Mouse (Mus musculus): Measurements from ENCODE around the gene March8.

Gene March8

GRCm38 (mm10) chr6:116371500-116371899, 33.7 kb downstream of the March8 start:
- DNase-seq (ENCODE audit: low read depth, low spot score) = no peak

- no peak for DNase-seq (ENCODE audit: low read depth, low spot score)
Measured at GRCm38 (mm10) chr6:116374136-116374535, 36.3 kb downstream of the March8 start.

GRCm38 (mm10) chr6:116374618-116375017, 36.8 kb downstream of the March8 start:
- no peak for DNase-seq (ENCODE audit: low read depth, low spot score)

- no peak for DNase-seq (ENCODE audit: low read depth, low spot score)
Measured at GRCm38 (mm10) chr6:116378892-116379291, 41.1 kb downstream of the March8 start.

- no peak for DNase-seq (ENCODE audit: low read depth, low spot score)
Measured at GRCm38 (mm10) chr6:116380157-116380556, 42.3 kb downstream of the March8 start.

GRCm38 (mm10) chr6:116381605-116382004, 43.8 kb downstream of the March8 start:
- no peak for DNase-seq (ENCODE audit: low read depth, low spot score)

GRCm38 (mm10) chr6:116383582-116383981, 45.8 kb downstream of the March8 start:
- DNase-seq (ENCODE audit: low read depth, low spot score) = no peak

- no peak for DNase-seq (ENCODE audit: low read depth, low spot score)
Measured at GRCm38 (mm10) chr6:116385194-116386044, 47.6 kb downstream of the March8 start.

- no peak for DNase-seq (ENCODE audit: low read depth, low spot score)
Measured at GRCm38 (mm10) chr6:116386045-116386415, 48.2 kb downstream of the March8 start.

GRCm38 (mm10) chr6:116386506-116386905, 48.7 kb downstream of the March8 start:
- no peak for DNase-seq (ENCODE audit: low read depth, low spot score)

- no peak for DNase-seq (ENCODE audit: low read depth, low spot score)
Measured at GRCm38 (mm10) chr6:116388068-116388467, 50.2 kb downstream of the March8 start.

- no peak for DNase-seq (ENCODE audit: low read depth, low spot score)
Measured at GRCm38 (mm10) chr6:116389481-116389880, 51.7 kb downstream of the March8 start.

- DNase-seq (ENCODE audit: low read depth, low spot score) = no peak
Measured at GRCm38 (mm10) chr6:116394916-116395648, 57.3 kb downstream of the March8 start.

- DNase-seq (ENCODE audit: low read depth, low spot score) = no peak
Measured at GRCm38 (mm10) chr6:116397621-116398020, 59.8 kb downstream of the March8 start.

GRCm38 (mm10) chr6:116398136-116398535, 60.3 kb downstream of the March8 start:
- DNase-seq (ENCODE audit: low read depth, low spot score) = no peak

GRCm38 (mm10) chr6:116401746-116402423, 64.1 kb downstream of the March8 start:
- DNase-seq (ENCODE audit: low read depth, low spot score) = no peak

GRCm38 (mm10) chr6:116402426-116402825, 64.6 kb downstream of the March8 start:
- DNase-seq (ENCODE audit: low read depth, low spot score) = no peak

- DNase-seq (ENCODE audit: low read depth, low spot score) = no peak
Measured at GRCm38 (mm10) chr6:116405243-116405642, 67.4 kb downstream of the March8 start.

- DNase-seq (ENCODE audit: low read depth, low spot score) = no peak
Measured at GRCm38 (mm10) chr6:116405715-116406114, 67.9 kb downstream of the March8 start.

GRCm38 (mm10) chr6:116406152-116406551, 68.3 kb downstream of the March8 start:
- DNase-seq (ENCODE audit: low read depth, low spot score) = no peak

- DNase-seq (ENCODE audit: low read depth, low spot score) = no peak
Measured at GRCm38 (mm10) chr6:116406680-116407079, 68.9 kb downstream of the March8 start.

GRCm38 (mm10) chr6:116407216-116407615, 69.4 kb downstream of the March8 start:
- no peak for DNase-seq (ENCODE audit: low read depth, low spot score)
